Mouse (Mus musculus): Measurements from ENCODE around the gene Tlcd1. TPM values are rescaled to one million over a fixed set of nuclear protein-coding genes. Genes with fewer than 3 reads are reported as not detected.
"Not testable (repeated sequence)": the region's sequence is repeated elsewhere in the genome, so short reads cannot be mapped to it uniquely, and the experiment has no call there.

Gene Tlcd1
- 43.3 and 48.4 TPM in 2 replicates for polyA plus RNA-seq (2012; rRNA removed)
- 19.4 and 21.4 TPM in 2 replicates for polyA plus RNA-seq (2014; fragmentation: Nextera tagmentation; extraction: Ambion mirVana)

- no peaks in the 10 kb centered on the region for H3K27me3 ChIP-seq (ENCODE audit: control insufficient read depth, insufficient read depth, low read length)
- H3K4me2 ChIP-seq (replicated peaks; ENCODE audit: low read depth, low read length, severe bottlenecking): peak within 1 kb of the TSS; percentile 97
- H3K9ac ChIP-seq (ENCODE audit: low read depth, low read length, severe bottlenecking): peak within 1 kb of the TSS; percentile 40; the same call in 1 of the 2 replicates
- H3K4me1 ChIP-seq (ENCODE audit: control insufficient read depth, insufficient read depth, low read length): peaks cover 27% of the 10 kb centered on the region
- H3K9me3 ChIP-seq (ENCODE audit: control insufficient read depth, low read length): no peaks in the 10 kb centered on the region
- H3K36me3 ChIP-seq (ENCODE audit: control insufficient read depth, insufficient read depth, low read length): peaks cover 28% of the 10 kb centered on the region
- ATAC-seq (ENCODE audit: low FRiP score, low read depth) (peak; percentile 77), DNase-seq (ENCODE audit: low spot score) (peak; percentile 95)
- WGBS: under 1% methylated on average over 32 of the region's 32 CpGs
- no peak for TF ChIP-seq POLR2A (IDR thresholded peaks at IDR 0.05; ENCODE audit: borderline replicate concordance, extremely low read depth, insufficient read depth, insufficient read length)
- H3K4me3 ChIP-seq (replicated peaks; ENCODE audit: low read length): peak within 1 kb of the TSS; percentile 46
- H3K27ac ChIP-seq (replicated peaks; ENCODE audit: low read depth, low read length): peak within 1 kb of the TSS; percentile 48; the same call in 1 of the 2 replicates
These were observed at the start of gene Tlcd1, which contains the start of gene Nek8 for GRCm38 (mm10) chr11:78176402-78176862. TSS of gene Tlcd1 (plus strand) at chr11:78176711. TSS of gene Nek8 (minus strand) at chr11:78176675.

- Histone ChIP-seq H3K9me3 (ENCODE audit: control insufficient read depth, low read length) (no peaks in the 10 kb centered on the region), H3K4me2 (replicated peaks; ENCODE audit: low read depth, low read length, severe bottlenecking) (no peak overlapping the region), H3K4me1 (ENCODE audit: control insufficient read depth, insufficient read depth, low read length) (peaks cover 13% of the 10 kb centered on the region; the same call in 1 of the 2 replicates), H3K27ac (replicated peaks; ENCODE audit: low read depth, low read length) (no peak overlapping the region), H3K4me3 (replicated peaks; ENCODE audit: low read length) (no peak overlapping the region), H3K9ac (ENCODE audit: low read depth, low read length, severe bottlenecking) (no peak overlapping the region), H3K27me3 (ENCODE audit: control insufficient read depth, insufficient read depth, low read length) (no peaks in the 10 kb centered on the region), H3K36me3 (ENCODE audit: control insufficient read depth, insufficient read depth, low read length) (peaks cover 5% of the 10 kb centered on the region; the same call in 1 of the 2 replicates)
- no peak for DNase-seq (ENCODE audit: low spot score)
- no peak for ATAC-seq (ENCODE audit: low FRiP score, low read depth)
- WGBS: 67% methylated on average over 4 of the region's 4 CpGs
- no peak for TF ChIP-seq POLR2A (IDR thresholded peaks at IDR 0.05; ENCODE audit: borderline replicate concordance, extremely low read depth, insufficient read depth, insufficient read length)
These were observed 49.8 kb upstream of the Tlcd1 start for GRCm38 (mm10) chr11:78126739-78127138.

- Histone ChIP-seq H3K9ac (ENCODE audit: low read depth, low read length, severe bottlenecking) (no peak overlapping the region), H3K4me3 (replicated peaks; ENCODE audit: low read length) (no peak overlapping the region), H3K4me2 (replicated peaks; ENCODE audit: low read depth, low read length, severe bottlenecking) (no peak overlapping the region), H3K27ac (replicated peaks; ENCODE audit: low read depth, low read length) (no peak overlapping the region), H3K4me1 (ENCODE audit: control insufficient read depth, insufficient read depth, low read length) (peaks cover 13% of the 10 kb centered on the region; the same call in 1 of the 2 replicates), H3K9me3 (ENCODE audit: control insufficient read depth, low read length) (no peaks in the 10 kb centered on the region), H3K36me3 (ENCODE audit: control insufficient read depth, insufficient read depth, low read length) (peaks cover 5% of the 10 kb centered on the region; the same call in 1 of the 2 replicates), H3K27me3 (ENCODE audit: control insufficient read depth, insufficient read depth, low read length) (no peaks in the 10 kb centered on the region)
- ATAC-seq (ENCODE audit: low FRiP score, low read depth): no peak
- no peak for DNase-seq (ENCODE audit: low spot score)
- TF ChIP-seq POLR2A (IDR thresholded peaks at IDR 0.05; ENCODE audit: borderline replicate concordance, extremely low read depth, insufficient read depth, insufficient read length): no peak
- 57% methylated on average over 8 of the region's 8 CpGs for WGBS
These were observed 47.1 kb upstream of the Tlcd1 start for GRCm38 (mm10) chr11:78129458-78129857.

- Histone ChIP-seq H3K27me3 (ENCODE audit: control insufficient read depth, insufficient read depth, low read length) (no peaks in the 10 kb centered on the region), H3K4me2 (replicated peaks; ENCODE audit: low read depth, low read length, severe bottlenecking) (no peak overlapping the region), H3K4me1 (ENCODE audit: control insufficient read depth, insufficient read depth, low read length) (no peaks in the 10 kb centered on the region), H3K9me3 (ENCODE audit: control insufficient read depth, low read length) (no peaks in the 10 kb centered on the region), H3K9ac (ENCODE audit: low read depth, low read length, severe bottlenecking) (no peak overlapping the region), H3K27ac (replicated peaks; ENCODE audit: low read depth, low read length) (no peak overlapping the region), H3K36me3 (ENCODE audit: control insufficient read depth, insufficient read depth, low read length) (no peaks in the 10 kb centered on the region; the same call in 1 of the 2 replicates), H3K4me3 (replicated peaks; ENCODE audit: low read length) (no peak overlapping the region)
- 71% methylated on average over 6 of the region's 6 CpGs for WGBS
- no peak for TF ChIP-seq POLR2A (IDR thresholded peaks at IDR 0.05; ENCODE audit: borderline replicate concordance, extremely low read depth, insufficient read depth, insufficient read length)
- ATAC-seq (ENCODE audit: low FRiP score, low read depth) (no peak), DNase-seq (ENCODE audit: low spot score) (no peak)
These were observed 42.6 kb upstream of the Tlcd1 start for GRCm38 (mm10) chr11:78133915-78134314.

GRCm38 (mm10) chr11:78134344-78134743, 42.2 kb upstream of the Tlcd1 start:
- 71% methylated on average over 3 of the region's 3 CpGs for WGBS
- Histone ChIP-seq H3K36me3 (ENCODE audit: control insufficient read depth, insufficient read depth, low read length) (no peaks in the 10 kb centered on the region; the same call in 1 of the 2 replicates), H3K9ac (ENCODE audit: low read depth, low read length, severe bottlenecking) (no peak overlapping the region), H3K9me3 (ENCODE audit: control insufficient read depth, low read length) (no peaks in the 10 kb centered on the region), H3K4me3 (replicated peaks; ENCODE audit: low read length) (no peak overlapping the region), H3K4me1 (ENCODE audit: control insufficient read depth, insufficient read depth, low read length) (no peaks in the 10 kb centered on the region), H3K27me3 (ENCODE audit: control insufficient read depth, insufficient read depth, low read length) (no peaks in the 10 kb centered on the region), H3K27ac (replicated peaks; ENCODE audit: low read depth, low read length) (no peak overlapping the region), H3K4me2 (replicated peaks; ENCODE audit: low read depth, low read length, severe bottlenecking) (no peak overlapping the region)
- ATAC-seq (ENCODE audit: low FRiP score, low read depth) (no peak), DNase-seq (ENCODE audit: low spot score) (no peak)
- no peak for TF ChIP-seq POLR2A (IDR thresholded peaks at IDR 0.05; ENCODE audit: borderline replicate concordance, extremely low read depth, insufficient read depth, insufficient read length)

GRCm38 (mm10) chr11:78135314-78135713, 41.2 kb upstream of the Tlcd1 start:
- 88% methylated on average over 7 of the region's 7 CpGs for WGBS
- H3K27me3 ChIP-seq (ENCODE audit: control insufficient read depth, insufficient read depth, low read length); H3K4me2 ChIP-seq (replicated peaks; ENCODE audit: low read depth, low read length, severe bottlenecking); ATAC-seq (ENCODE audit: low FRiP score, low read depth); DNase-seq (ENCODE audit: low spot score); H3K9me3 ChIP-seq (ENCODE audit: control insufficient read depth, low read length); H3K4me1 ChIP-seq (ENCODE audit: control insufficient read depth, insufficient read depth, low read length); H3K36me3 ChIP-seq (ENCODE audit: control insufficient read depth, insufficient read depth, low read length); H3K27ac ChIP-seq (replicated peaks; ENCODE audit: low read depth, low read length); H3K9ac ChIP-seq (ENCODE audit: low read depth, low read length, severe bottlenecking); H3K4me3 ChIP-seq (replicated peaks; ENCODE audit: low read length): not testable (repeated sequence)
